Mouse (Mus musculus) fat pad, adult 2 months (tissue): ENCODE data around the gene Tbc1d1.

Experiments
- DNase-seq: peaks from one replicate; pipeline ENCODE4 v3.0.0-alpha.2; 2011; ENCODE audit warnings: low read depth, low spot score; ENCODE audit errors: extremely low read depth

Tbc1d1 gene

GRCm38 (mm10) chr5:64269669-64270068 lies 113.6 kb downstream of the Tbc1d1 start:
- no peak for DNase-seq

GRCm38 (mm10) chr5:64273517-64273916 lies 117.4 kb downstream of the Tbc1d1 start:
- no peak for DNase-seq

- no peak for DNase-seq
Observed at GRCm38 (mm10) chr5:64274296-64274695, 118.2 kb downstream of the Tbc1d1 start.

GRCm38 (mm10) chr5:64274738-64275451 lies 118.8 kb downstream of the Tbc1d1 start:
- no peak for DNase-seq

GRCm38 (mm10) chr5:64277646-64278191 lies 121.6 kb downstream of the Tbc1d1 start:
- DNase-seq, result no peak

GRCm38 (mm10) chr5:64279668-64280067 lies 123.6 kb downstream of the Tbc1d1 start:
- DNase-seq, result no peak

GRCm38 (mm10) chr5:64280191-64280590 lies 124.1 kb downstream of the Tbc1d1 start:
- no peak for DNase-seq

GRCm38 (mm10) chr5:64280613-64281012 lies 124.5 kb downstream of the Tbc1d1 start:
- no peak for DNase-seq

GRCm38 (mm10) chr5:64281674-64282073 lies 125.6 kb downstream of the Tbc1d1 start:
- no peak for DNase-seq

- DNase-seq, result no peak
Observed at GRCm38 (mm10) chr5:64282594-64282993, 126.5 kb downstream of the Tbc1d1 start.

GRCm38 (mm10) chr5:64285289-64285688 lies 129.2 kb downstream of the Tbc1d1 start:
- no peak for DNase-seq

- no peak for DNase-seq
Observed at GRCm38 (mm10) chr5:64285851-64286250, 129.7 kb downstream of the Tbc1d1 start.

- DNase-seq, result no peak
Observed at GRCm38 (mm10) chr5:64287287-64287686, 131.2 kb downstream of the Tbc1d1 start.

- DNase-seq, result no peak
Observed at GRCm38 (mm10) chr5:64288031-64288928, 132.2 kb downstream of the Tbc1d1 start.

GRCm38 (mm10) chr5:64289202-64290060 lies 133.3 kb downstream of the Tbc1d1 start:
- DNase-seq, result no peak

GRCm38 (mm10) chr5:64290061-64290345 lies 133.9 kb downstream of the Tbc1d1 start:
- DNase-seq, result no peak

GRCm38 (mm10) chr5:64291657-64292056 lies 135.6 kb downstream of the Tbc1d1 start:
- no peak for DNase-seq

GRCm38 (mm10) chr5:64295621-64296020 lies 139.5 kb downstream of the Tbc1d1 start:
- no peak for DNase-seq

GRCm38 (mm10) chr5:64296328-64296727 lies 140.2 kb downstream of the Tbc1d1 start:
- DNase-seq, result no peak

GRCm38 (mm10) chr5:64297100-64297499 lies 141.0 kb downstream of the Tbc1d1 start:
- no peak for DNase-seq
